Comparison of ENCODE assay signal across 13 mouse cellular contexts in the genomic region with DNA sequence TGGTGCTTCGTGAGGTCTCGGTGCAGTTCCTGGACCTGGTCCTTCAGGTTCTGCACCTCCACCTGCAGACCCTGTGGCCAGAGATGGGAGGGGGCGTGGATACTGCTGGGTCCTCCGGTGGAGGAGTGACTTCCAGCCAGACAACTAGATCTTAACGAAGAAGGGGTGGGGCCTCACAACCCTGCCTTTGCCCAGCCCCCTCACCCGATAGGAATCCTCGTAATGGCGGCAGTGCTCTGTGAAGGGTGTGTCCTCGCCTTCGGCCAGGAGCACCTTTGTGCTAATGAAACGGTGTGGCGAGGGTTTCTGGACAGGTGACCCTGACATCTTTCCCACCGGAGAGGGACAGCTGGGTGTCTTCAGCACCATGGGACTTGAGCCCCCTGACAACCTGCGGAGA. TPM values are rescaled to one million over a fixed set of nuclear protein-coding genes. Genes with fewer than 3 reads are reported as not detected.
DNase-seq lines count a peak whose midpoint lies in the region; ATAC-seq and TF ChIP-seq lines count a peak whose summit lies in the region.
"Had no signal": no experiment of that assay in that cellular context is flagged by ENCODE, and none has a peak within 500 bp of the region (broad histone marks: within the 10 kb centered on the region; RNA-seq: fewer than 3 reads in every experiment).

No protein-coding gene starts in this region.

- H3K4me1 ChIP-seq in kidney, postnatal 0 days (replicated peaks; ENCODE audit: insufficient read depth, low read length) = peaks cover 23% of the 10 kb centered on the region
- peaks cover 5% of the 10 kb centered on the region; the same call in 1 of the 2 replicates for H3K4me1 ChIP-seq in kidney, adult 2 months (ENCODE audit: control insufficient read depth, insufficient read depth, low read length)
- H3K4me1 ChIP-seq in embryonic facial prominence, embryonic 13.5 days = peaks cover 28% of the 10 kb centered on the region
- H3K4me1 ChIP-seq in intestine, embryonic 15.5 days (replicated peaks) = peaks cover 25% of the 10 kb centered on the region
- H3K4me1 ChIP-seq in neural tube, embryonic 15.5 days = peaks cover 37% of the 10 kb centered on the region

- intact Hi-C loops in gastrocnemius, postnatal 36 days (cut with DNase I) = no loop called here
- intact Hi-C loops in left cerebral cortex, postnatal 14 days (cut with DNase I) = no loop called here

- H3K36me3 ChIP-seq in kidney, postnatal 0 days (ENCODE audit: insufficient read depth, low read length) = no peaks in the 10 kb centered on the region
- no peaks in the 10 kb centered on the region for H3K36me3 ChIP-seq in kidney, adult 2 months (ENCODE audit: control insufficient read depth, insufficient read depth, low read length)
- peaks cover 15% of the 10 kb centered on the region for H3K36me3 ChIP-seq in embryonic facial prominence, embryonic 13.5 days
- H3K36me3 ChIP-seq in intestine, embryonic 15.5 days = no peaks in the 10 kb centered on the region
- H3K36me3 ChIP-seq in neural tube, embryonic 15.5 days = peaks cover 6% of the 10 kb centered on the region; the same call in 1 of the 2 replicates

- H3K9me3 ChIP-seq in kidney, postnatal 0 days (replicated peaks; ENCODE audit: low read length) = no peaks in the 10 kb centered on the region
- H3K9me3 ChIP-seq in embryonic facial prominence, embryonic 13.5 days = no peaks in the 10 kb centered on the region
- H3K9me3 ChIP-seq in intestine, embryonic 15.5 days = no peaks in the 10 kb centered on the region
- no peaks in the 10 kb centered on the region for H3K9me3 ChIP-seq in neural tube, embryonic 15.5 days (replicated peaks)

- 5% methylated on average over 14 of the region's 14 CpGs for WGBS in kidney, postnatal 0 days
- WGBS in kidney, adult 2 months = 14% methylated on average over 14 of the region's 14 CpGs
- WGBS in embryonic facial prominence, embryonic 13.5 days = 2% methylated on average over 14 of the region's 14 CpGs
- 3% methylated on average over 14 of the region's 14 CpGs for WGBS in intestine, embryonic 15.5 days
- WGBS in neural tube, embryonic 15.5 days = 3% methylated on average over 14 of the region's 14 CpGs

- no peak for TF ChIP-seq POLR2A in kidney, adult 2 months (IDR thresholded peaks at IDR 0.05; ENCODE audit: low read depth, low read length)

- no peak for DNase-seq in kidney, postnatal 0 days (ENCODE audit: low spot score)
- no peak for DNase-seq in kidney, adult 2 months
- no peak for DNase-seq in gastrocnemius, postnatal 36 days
- no peak for DNase-seq in right cerebral cortex, postnatal 10 days (ENCODE audit: low spot score in 2 of 2)
- DNase-seq in left cerebral cortex, postnatal 14 days (ENCODE audit: low spot score in 2 of 2) = no peak
- DNase-seq: cerebellum, postnatal 36 days; gastrocnemius, postnatal 14 days; kidney, adult 9 months had no signal

- TF ChIP-seq CTCF in kidney, postnatal 0 days (IDR thresholded peaks at IDR 0.05; ENCODE audit: low read depth) = no peak
- TF ChIP-seq CTCF in kidney, adult 2 months (conservative IDR thresholded peaks at IDR 0.05; ENCODE audit: insufficient read depth, insufficient read length, low read depth, low read length) = no peak

- ATAC-seq in kidney, postnatal 0 days (replicated peaks; ENCODE audit: low FRiP score, low read depth) = no peak
- no peak for ATAC-seq in embryonic facial prominence, embryonic 13.5 days (ENCODE audit: insufficient number of reproducible peaks, insufficient read depth, low FRiP score, low TSS enrichment, low read depth)
- ATAC-seq in intestine, embryonic 15.5 days = peak; percentile 13; the same call in 1 of the 2 replicates
- ATAC-seq in neural tube, embryonic 15.5 days (ENCODE audit: low FRiP score) = no peak

- H3K4me2 ChIP-seq in kidney, postnatal 0 days (ENCODE audit: low read length) = peak overlapping the region; percentile 51; the same call in 1 of the 2 replicates
- H3K4me2 ChIP-seq in embryonic facial prominence, embryonic 13.5 days = peak overlapping the region; percentile 67
- peak overlapping the region; percentile 66 for H3K4me2 ChIP-seq in intestine, embryonic 15.5 days (replicated peaks)
- H3K4me2 ChIP-seq in neural tube, embryonic 15.5 days = peak overlapping the region; percentile 64

- H3K27ac ChIP-seq in kidney, postnatal 0 days = no peak overlapping the region
- no peak overlapping the region for H3K27ac ChIP-seq in kidney, adult 2 months (ENCODE audit: insufficient read depth, low read depth, low read length)
- H3K27ac ChIP-seq in embryonic facial prominence, embryonic 13.5 days = no peak overlapping the region
- no peak overlapping the region for H3K27ac ChIP-seq in intestine, embryonic 15.5 days
- no peak overlapping the region for H3K27ac ChIP-seq in neural tube, embryonic 15.5 days (replicated peaks)

- H3K27me3 ChIP-seq in kidney, postnatal 0 days (ENCODE audit: insufficient read depth, low read length) = peaks cover 38% of the 10 kb centered on the region
- no peaks in the 10 kb centered on the region; the same call in 1 of the 2 replicates for H3K27me3 ChIP-seq in kidney, adult 2 months (replicated peaks; ENCODE audit: control insufficient read depth, insufficient read depth, low read length)
- H3K27me3 ChIP-seq in embryonic facial prominence, embryonic 13.5 days = peaks cover 74% of the 10 kb centered on the region
- peaks cover 62% of the 10 kb centered on the region for H3K27me3 ChIP-seq in intestine, embryonic 15.5 days (replicated peaks)
- peaks cover 79% of the 10 kb centered on the region for H3K27me3 ChIP-seq in neural tube, embryonic 15.5 days (replicated peaks)

- no peak overlapping the region for H3K9ac ChIP-seq in kidney, postnatal 0 days (ENCODE audit: low read depth, low read length)
- no peak overlapping the region for H3K9ac ChIP-seq in embryonic facial prominence, embryonic 13.5 days
- peak overlapping the region; percentile 14; the same call in 1 of the 2 replicates for H3K9ac ChIP-seq in intestine, embryonic 15.5 days
- H3K9ac ChIP-seq in neural tube, embryonic 15.5 days (replicated peaks) = no peak overlapping the region

- H3K4me3 ChIP-seq in kidney, postnatal 0 days (replicated peaks; ENCODE audit: low read depth, low read length) = 0 out of 2 replicates have a peak overlapping the region, but pooled peaks have one; percentile 3
- H3K4me3 ChIP-seq in kidney, adult 2 months (ENCODE audit: insufficient read depth, low read depth, low read length) = no peak overlapping the region
- H3K4me3 ChIP-seq in embryonic facial prominence, embryonic 13.5 days = peak overlapping the region; percentile 41; the same call in 1 of the 2 replicates
- peak overlapping the region; percentile 28 for H3K4me3 ChIP-seq in intestine, embryonic 15.5 days (replicated peaks)
- peak overlapping the region; percentile 39 for H3K4me3 ChIP-seq in neural tube, embryonic 15.5 days (replicated peaks)

RNA-seq across cellular contexts. Expression of gene Rnf207, which starts 6.6 kb away (rescaled TPM):
- 0.45 and 1.1 TPM in 2 replicates for polyA plus RNA-seq in kidney, postnatal 0 days (2015; fragmentation: Nextera tagmentation; extraction: Ambion mirVana)
- 0.19 and 0.67 TPM in 2 replicates for polyA plus RNA-seq in kidney, adult 2 months (2012; rRNA removed)
- polyA plus RNA-seq in embryonic facial prominence, embryonic 13.5 days (2015; fragmentation: Nextera tagmentation; extraction: Ambion mirVana) = 0.72 and 1.3 TPM in 2 replicates
- 2.1 and 2.5 TPM in 2 replicates for polyA plus RNA-seq in intestine, embryonic 15.5 days (2015; fragmentation: Nextera tagmentation; extraction: Ambion mirVana)
- polyA plus RNA-seq in neural tube, embryonic 15.5 days (2015; fragmentation: Nextera tagmentation; extraction: Ambion mirVana) = 7.8 and 12.4 TPM in 2 replicates
- not detected for total RNA-seq in gastrocnemius, postnatal 36 days (2021)
- total RNA-seq in left cerebral cortex, postnatal 14 days (2021) = 1 to 10 TPM; 5.3 to 7.4 TPM
- total RNA-seq: gastrocnemius, postnatal 14 days had no signal
- polyA plus RNA-seq: liver, embryonic 16.5 days had no signal

RNA-seq across cellular contexts. Expression of gene Rpl22, which starts 13.4 kb away (rescaled TPM):
- polyA plus RNA-seq in kidney, postnatal 0 days (2015; fragmentation: Nextera tagmentation; extraction: Ambion mirVana) = 463 and 527 TPM in 2 replicates
- polyA plus RNA-seq in kidney, adult 2 months (2012; rRNA removed) = 45.4 and 90.1 TPM in 2 replicates
- polyA plus RNA-seq in embryonic facial prominence, embryonic 13.5 days (2015; fragmentation: Nextera tagmentation; extraction: Ambion mirVana) = 447 and 449 TPM in 2 replicates
- polyA plus RNA-seq in intestine, embryonic 15.5 days (2015; fragmentation: Nextera tagmentation; extraction: Ambion mirVana) = 371 and 424 TPM in 2 replicates
- polyA plus RNA-seq in neural tube, embryonic 15.5 days (2015; fragmentation: Nextera tagmentation; extraction: Ambion mirVana) = 148 and 190 TPM in 2 replicates
- total RNA-seq in gastrocnemius, postnatal 36 days (2021) = 100 to 1,000 TPM; 165 to 223 TPM
- total RNA-seq in left cerebral cortex, postnatal 14 days (2021) = 100 to 1,000 TPM; 182 to 187 TPM

RNA-seq across cellular contexts. Expression of gene Icmt, which starts 15.2 kb away (rescaled TPM):
- polyA plus RNA-seq in kidney, postnatal 0 days (2015; fragmentation: Nextera tagmentation; extraction: Ambion mirVana) = 20.0 and 23.6 TPM in 2 replicates
- 31.2 and 32.5 TPM in 2 replicates for polyA plus RNA-seq in kidney, adult 2 months (2012; rRNA removed)
- polyA plus RNA-seq in embryonic facial prominence, embryonic 13.5 days (2015; fragmentation: Nextera tagmentation; extraction: Ambion mirVana) = 23.5 and 26.6 TPM in 2 replicates
- polyA plus RNA-seq in intestine, embryonic 15.5 days (2015; fragmentation: Nextera tagmentation; extraction: Ambion mirVana) = 17.3 and 17.6 TPM in 2 replicates
- polyA plus RNA-seq in neural tube, embryonic 15.5 days (2015; fragmentation: Nextera tagmentation; extraction: Ambion mirVana) = 20.0 and 21.1 TPM in 2 replicates
- total RNA-seq in gastrocnemius, postnatal 36 days (2021) = 10 to 100 TPM; 14.4 to 17.3 TPM
- total RNA-seq in left cerebral cortex, postnatal 14 days (2021) = 10 to 100 TPM; 43.1 to 45.0 TPM

RNA-seq across cellular contexts. Expression of gene Hes3, which starts 20.7 kb away (rescaled TPM):
- polyA plus RNA-seq in kidney, postnatal 0 days (2015; fragmentation: Nextera tagmentation; extraction: Ambion mirVana) = not detected in 2 replicates
- not detected in 2 replicates for polyA plus RNA-seq in kidney, adult 2 months (2012; rRNA removed)
- not detected in 2 replicates for polyA plus RNA-seq in embryonic facial prominence, embryonic 13.5 days (2015; fragmentation: Nextera tagmentation; extraction: Ambion mirVana)
- polyA plus RNA-seq in intestine, embryonic 15.5 days (2015; fragmentation: Nextera tagmentation; extraction: Ambion mirVana) = not detected in 2 replicates
- 0.19 and 0.29 TPM in 2 replicates for polyA plus RNA-seq in neural tube, embryonic 15.5 days (2015; fragmentation: Nextera tagmentation; extraction: Ambion mirVana)
- total RNA-seq in gastrocnemius, postnatal 36 days (2021) = not detected
- under 1 TPM; 0.20 to 0.42 TPM for total RNA-seq in left cerebral cortex, postnatal 14 days (2021)
- total RNA-seq: adrenal gland, postnatal 36 days; gastrocnemius, postnatal 14 days had no signal
- polyA plus RNA-seq: liver, embryonic 16.5 days had no signal

RNA-seq across cellular contexts. Expression of gene Chd5, which starts 26.3 kb away (rescaled TPM):
- polyA plus RNA-seq in kidney, postnatal 0 days (2015; fragmentation: Nextera tagmentation; extraction: Ambion mirVana) = 0.04 and 0.09 TPM in 2 replicates
- polyA plus RNA-seq in kidney, adult 2 months (2012; rRNA removed) = 0.16 and 0.34 TPM in 2 replicates
- polyA plus RNA-seq in embryonic facial prominence, embryonic 13.5 days (2015; fragmentation: Nextera tagmentation; extraction: Ambion mirVana) = 2.5 and 2.6 TPM in 2 replicates
- 1.9 and 2.8 TPM in 2 replicates for polyA plus RNA-seq in intestine, embryonic 15.5 days (2015; fragmentation: Nextera tagmentation; extraction: Ambion mirVana)
- polyA plus RNA-seq in neural tube, embryonic 15.5 days (2015; fragmentation: Nextera tagmentation; extraction: Ambion mirVana) = 46.3 and 53.7 TPM in 2 replicates
- under 1 TPM; 0.10 to 0.13 TPM for total RNA-seq in gastrocnemius, postnatal 36 days (2021)
- total RNA-seq in left cerebral cortex, postnatal 14 days (2021) = 100 to 1,000 TPM; 160 to 177 TPM
- polyA plus RNA-seq: liver, embryonic 16.5 days had no signal
